Mouse (Mus musculus) ES-E14 (cell line): ENCODE results near the gene Ndufs2. TPM values are rescaled to one million over a fixed set of nuclear protein-coding genes. Genes with fewer than 3 reads are reported as not detected.

Source experiments
- DNase-seq: peaks from one replicate; pipeline ENCODE4 v3.0.0-alpha.2; 2013; ENCODE audit warnings: low read depth, low spot score
- H3K27ac ChIP-seq: 2 replicates; pipeline ENCODE4 v1.5.1; 2012; ENCODE audit warnings: low read depth, mild to moderate bottlenecking, low read length, moderate library complexity, mixed read lengths; ENCODE audit not compliant: poor library complexity, insufficient read depth, severe bottlenecking
- H3K36me3 ChIP-seq: 2 replicates; pipeline ENCODE4 v1.6.1; 2012; ENCODE audit warnings: mild to moderate bottlenecking, low read length, moderate library complexity, mixed read lengths; ENCODE audit not compliant: control insufficient read depth, poor library complexity, insufficient read depth, severe bottlenecking
- H3K4me1 ChIP-seq, 2 experiments: fragments of 150-350 bp in 1 of 2; sonication (generic) in 1 of 2; 2 replicates each; pipeline ENCODE4 v1.6.1; 2012; ENCODE audit warnings: low read length in 2 of 2, mild to moderate bottlenecking in 1 of 2, mixed read lengths in 1 of 2; ENCODE audit not compliant: control insufficient read depth in 2 of 2, insufficient read depth in 2 of 2, poor library complexity in 1 of 2
- H3K4me3 ChIP-seq, 2 experiments: fragments of 150-350 bp in 1 of 2; sonication (generic) in 1 of 2; 2 replicates each; pipeline ENCODE4 v1.5.1; 2012; ENCODE audit warnings: low read length in 2 of 2, low read depth in 1 of 2, mild to moderate bottlenecking in 1 of 2, mixed read lengths in 1 of 2; ENCODE audit not compliant: insufficient read depth in 1 of 2, poor library complexity in 1 of 2, severe bottlenecking in 1 of 2
- H3K9ac ChIP-seq: 2 replicates; pipeline ENCODE4 v1.6.1; 2012; ENCODE audit warnings: low read depth, mild to moderate bottlenecking, low read length, mixed read lengths; ENCODE audit not compliant: poor library complexity, insufficient read depth, severe bottlenecking
- H3K9me3 ChIP-seq: fragments of 150-350 bp; sonication (generic); 2 replicates; pipeline ENCODE4 v1.6.1; 2012; ENCODE audit warnings: low read depth, mild to moderate bottlenecking, low read length; ENCODE audit not compliant: control insufficient read depth, insufficient read depth
- CHD2 ChIP-seq: IDR thresholded peaks from 2 replicates; pipeline ENCODE4 v1.6.1; 2014; ENCODE audit warnings: mild to moderate bottlenecking, low read depth, low read length, inconsistent platforms
- HCFC1 ChIP-seq: IDR thresholded peaks from 2 replicates; pipeline ENCODE4 v1.6.1; 2012; ENCODE audit warnings: low read length, inconsistent platforms, borderline replicate concordance; ENCODE audit not compliant: insufficient read depth
- MAFK ChIP-seq: IDR thresholded peaks from 2 replicates; pipeline ENCODE4 v1.6.1; 2014; ENCODE audit warnings: mild to moderate bottlenecking, low read depth, low read length, inconsistent platforms; ENCODE audit not compliant: insufficient read depth
- ZC3H11A ChIP-seq: IDR thresholded peaks from 2 replicates; pipeline ENCODE4 v1.6.1; 2012; ENCODE audit warnings: low read depth, mild to moderate bottlenecking, inconsistent platforms, low read length, borderline replicate concordance
- ZNF384 ChIP-seq: IDR thresholded peaks from 2 replicates; pipeline ENCODE4 v1.6.1; 2012; ENCODE audit warnings: low read depth, low read length, inconsistent platforms
- in situ Hi-C, 2 experiments: fragments of 600-800 bp; cut with MboI; formaldehyde crosslinking; loops; one replicate each; pipeline ENCODE4 v1.15.1; 2025; ENCODE audit warnings: low sequenced_read_pairs in 2 of 2, inconsistent platforms in 1 of 2; ENCODE audit not compliant: unreplicated experiment in 2 of 2
- total RNA-seq: library from RNA; depleted of rRNA; stranded (reverse); fragments of 300-350 nt; gene quantifications from 2 replicates; pipeline ENCODE4 v1.2.3, GENCODE M21; 2012; rRNA removed

Gene Ndufs2
- 175 and 229 TPM in 2 replicates for total RNA-seq

DNA sequence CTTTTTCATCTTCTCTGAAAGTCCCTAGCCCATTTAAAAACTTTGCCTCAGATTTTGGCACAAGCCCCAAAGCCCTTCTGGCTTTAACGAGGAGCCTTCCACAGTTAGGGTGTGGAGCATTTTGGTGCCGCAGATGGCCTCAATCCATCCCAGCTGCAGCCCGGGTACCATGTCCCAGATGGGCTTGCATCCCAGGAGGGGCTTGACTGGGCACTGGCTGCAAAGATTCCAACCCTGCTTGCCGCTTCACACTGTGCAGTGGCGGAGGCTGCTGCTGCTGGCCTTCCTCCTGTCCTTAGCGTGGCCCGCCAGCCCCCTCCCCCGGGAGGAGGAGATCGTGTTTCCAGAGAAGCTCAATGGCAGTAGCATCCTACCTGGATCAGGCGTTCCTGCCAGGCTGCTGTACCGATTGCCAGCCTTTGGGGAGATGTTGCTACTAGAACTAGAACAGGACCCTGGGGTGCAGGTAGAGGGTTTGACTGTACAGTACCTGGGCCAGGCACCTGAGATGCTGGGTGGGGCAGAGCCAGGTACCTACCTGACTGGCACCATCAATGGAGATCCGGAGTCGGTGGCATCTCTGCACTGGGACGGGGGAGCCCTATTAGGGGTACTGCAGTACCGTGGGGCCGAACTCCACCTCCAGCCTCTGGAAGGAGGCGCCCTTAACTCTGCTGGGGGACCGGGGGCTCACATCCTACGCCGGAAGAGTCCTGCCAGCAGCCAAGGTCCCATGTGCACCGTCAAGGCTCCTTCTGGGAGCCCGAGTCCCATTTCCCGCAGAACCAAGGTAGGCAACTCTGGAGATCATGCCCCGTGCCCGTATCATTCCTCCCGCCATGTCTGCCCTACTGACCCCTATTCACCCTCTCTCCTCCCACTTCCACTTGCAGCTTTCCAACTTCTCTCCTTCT lies at the start of gene Ndufs2:
Gene Ndufs2 (minus strand): TSS at position 709 of the 914 bp plus-strand sequence.
- H3K27ac ChIP-seq = no peak within 1 kb of the TSS
- H3K36me3 ChIP-seq = no peaks in the 10 kb centered on the region
- TF ChIP-seq ZNF384 (no peak), CHD2 (no peak), MAFK (no peak), HCFC1 (no peak), ZC3H11A (no peak)
- peaks cover 5 to 26% of the 10 kb centered on the region in 2 experiments; a peak in 3 of 4 replicates for H3K4me1 ChIP-seq
- no peak for DNase-seq
- H3K9ac ChIP-seq = peak within 1 kb of the TSS; percentile 42; the same call in 1 of the 2 replicates
- in situ Hi-C loops = no loop called here
- no peaks in the 10 kb centered on the region for H3K9me3 ChIP-seq
- peak within 1 kb of the TSS; percentile 47 to 61 for H3K4me3 ChIP-seq

DNA sequence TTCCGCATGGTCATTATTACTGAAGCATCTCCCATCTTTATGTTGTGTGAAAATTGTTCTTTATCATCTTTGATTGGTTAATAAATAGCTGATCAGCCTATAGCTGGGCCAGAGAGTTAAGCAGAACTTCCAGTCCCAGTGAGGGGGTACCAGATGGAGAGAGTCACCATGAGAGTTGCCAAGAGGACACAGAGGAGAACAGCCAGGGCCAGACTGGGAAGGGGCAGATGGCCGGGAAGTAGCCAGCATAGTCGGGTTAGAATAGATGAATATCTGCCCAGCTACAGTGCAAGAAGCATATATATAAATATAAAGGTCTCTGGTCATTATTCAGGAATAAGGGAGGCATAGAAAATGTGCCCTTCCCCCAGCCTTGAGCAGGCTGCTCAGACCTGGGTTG lies 47.0 kb upstream of the Ndufs2 start:
- H3K9me3 ChIP-seq = no peaks in the 10 kb centered on the region
- H3K27ac ChIP-seq = no peak overlapping the region
- in situ Hi-C loops = no loop called here
- TF ChIP-seq ZC3H11A = no peak
- H3K4me1 ChIP-seq = peaks cover 4 to 8% of the 10 kb centered on the region in 2 experiments; a peak in 3 of 4 replicates
- H3K4me3 ChIP-seq = no peak overlapping the region
- no peaks in the 10 kb centered on the region for H3K36me3 ChIP-seq
- DNase-seq = no peak
- no peak overlapping the region for H3K9ac ChIP-seq

DNA sequence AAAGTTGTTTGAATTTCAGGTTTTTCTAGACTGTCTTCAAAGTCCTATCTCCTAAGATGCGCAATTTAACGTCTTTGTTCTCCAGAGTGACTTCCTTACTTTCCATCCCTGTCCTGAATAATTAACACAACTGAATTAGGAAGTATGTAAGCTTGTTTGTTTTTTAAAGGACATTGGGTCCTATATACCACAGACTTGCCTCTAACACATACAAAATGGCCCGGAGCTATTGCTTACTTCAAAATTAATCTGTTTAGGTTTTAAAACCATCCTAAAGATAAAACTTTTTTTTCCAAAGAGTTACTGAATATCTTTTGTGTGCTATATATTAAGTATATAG lies 43.8 kb upstream of the Ndufs2 start:
- in situ Hi-C loops = no loop called here
- H3K36me3 ChIP-seq = no peaks in the 10 kb centered on the region
- no peak for DNase-seq

GRCm38 (mm10) chr1:171294298-171295062 lies 43.3 kb upstream of the Ndufs2 start, which contains the start of gene Ufc1:
Gene Ufc1 (minus strand): TSS chr1:171295024.
- TF ChIP-seq CHD2 (no peak), MAFK (no peak), ZC3H11A (no peak)
- peak; percentile 63 for DNase-seq
- Histone ChIP-seq H3K4me3 (peak within 1 kb of the TSS; percentile 85 to 99), H3K4me1 (peaks cover 4 to 14% of the 10 kb centered on the region in 2 experiments; a peak in 3 of 4 replicates), H3K27ac (peak within 1 kb of the TSS; percentile 94), H3K9me3 (no peaks in the 10 kb centered on the region), H3K36me3 (no peaks in the 10 kb centered on the region), H3K9ac (peak within 1 kb of the TSS; percentile 95)
- in situ Hi-C loops = no loop called here

More for the DNA sequence above, 43.8 kb upstream of the Ndufs2 start:
- H3K4me3 ChIP-seq = peak overlapping the region; percentile 85 to 99
- H3K9ac ChIP-seq = peak overlapping the region; percentile 95; the same call in 1 of the 2 replicates
- TF ChIP-seq CHD2 (no peak), ZNF384 (no peak), MAFK (no peak), ZC3H11A (no peak), HCFC1 (no peak)
- no peaks in the 10 kb centered on the region for H3K9me3 ChIP-seq
- H3K27ac ChIP-seq = no peak overlapping the region
- H3K4me1 ChIP-seq = peaks cover 4 to 14% of the 10 kb centered on the region in 2 experiments; a peak in 3 of 4 replicates
